Mouse (Mus musculus) heart, postnatal 0 days (tissue): ENCODE data around the gene Aym1.

Experiments
- CTCF ChIP-seq: IDR thresholded peaks from 2 replicates; pipeline ENCODE4 v1.5.1; 2016; ENCODE audit warnings: antibody characterized with exemption, control low read depth, low read depth
- EP300 ChIP-seq: IDR thresholded peaks from 2 replicates; pipeline ENCODE4 v1.6.1; 2016; ENCODE audit warnings: antibody characterized with exemption, low read depth

GRCm38 (mm10) chr5:113345781-113346180, 11.3 kb upstream of the Aym1 start:
- TF ChIP-seq CTCF = no peak
- no peak for TF ChIP-seq EP300
